Comparison of ENCODE assay signal across 25 mouse cellular contexts in the genomic region with DNA sequence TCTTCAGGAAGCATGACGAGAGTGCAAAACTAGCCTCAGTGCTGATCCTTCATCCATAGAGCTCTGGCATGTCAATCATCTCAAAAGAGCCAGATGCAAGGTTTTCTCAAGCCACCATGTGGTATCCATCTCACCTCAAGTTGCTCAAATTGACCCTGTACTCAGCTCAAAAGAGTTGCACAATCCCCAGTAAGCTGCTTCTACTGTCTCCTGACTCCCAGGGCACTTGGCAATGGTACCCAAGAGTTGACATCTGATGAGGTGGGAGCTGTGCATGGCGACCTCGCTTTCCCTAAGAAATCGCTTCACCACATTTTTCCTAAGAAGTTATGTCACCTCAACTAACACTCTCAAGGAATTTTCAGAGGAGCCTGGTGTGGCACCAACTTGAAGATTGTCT.
A peak's percentile ranks its signal among the peaks of the same experiment; 100 is the strongest.
DNase-seq lines count a peak whose midpoint lies in the region; ATAC-seq and TF ChIP-seq lines count a peak whose summit lies in the region.
"Had no signal": no experiment of that assay in that cellular context is flagged by ENCODE, and none has a peak within 500 bp of the region (broad histone marks: within the 10 kb centered on the region; RNA-seq: fewer than 3 reads in every experiment).

No protein-coding gene starts in this region.

- no peak overlapping the region for H3K27ac ChIP-seq in lung, embryonic 14.5 days (ENCODE audit: low read depth)
- no peak overlapping the region for H3K27ac ChIP-seq in lung, postnatal 0 days (ENCODE audit: low read length)
- H3K27ac ChIP-seq: embryonic facial prominence, embryonic 12.5 days; embryonic facial prominence, embryonic 15.5 days; forebrain, embryonic 12.5 days; forebrain, embryonic 15.5 days; heart, adult 2 months; heart, embryonic 10.5 days; heart, embryonic 13.5 days; hindbrain, embryonic 14.5 days had no signal

- TF ChIP-seq EP300 in lung, postnatal 0 days (IDR thresholded peaks at IDR 0.05), result 0 out of 2 replicates have a peak, but pooled peaks have one; percentile 6

- no peak overlapping the region for H3K4me2 ChIP-seq in lung, embryonic 14.5 days
- H3K4me2 ChIP-seq in lung, postnatal 0 days (replicated peaks; ENCODE audit: low read depth, low read length), result no peak overlapping the region
- H3K4me2 ChIP-seq: embryonic facial prominence, embryonic 12.5 days; embryonic facial prominence, embryonic 15.5 days; forebrain, embryonic 12.5 days; forebrain, embryonic 15.5 days; heart, embryonic 13.5 days; hindbrain, embryonic 14.5 days had no signal

- H3K9ac ChIP-seq in lung, embryonic 14.5 days, result no peak overlapping the region
- H3K9ac ChIP-seq in lung, postnatal 0 days (replicated peaks; ENCODE audit: low read depth), result no peak overlapping the region
- H3K9ac ChIP-seq: embryonic facial prominence, embryonic 12.5 days; embryonic facial prominence, embryonic 15.5 days; forebrain, embryonic 12.5 days; forebrain, embryonic 15.5 days; heart, embryonic 13.5 days; hindbrain, embryonic 14.5 days had no signal

- no peaks in the 10 kb centered on the region for H3K27me3 ChIP-seq in lung, embryonic 14.5 days (ENCODE audit: insufficient read depth, low read length)
- H3K27me3 ChIP-seq in lung, postnatal 0 days (replicated peaks; ENCODE audit: insufficient read depth, low read length), result no peaks in the 10 kb centered on the region
- H3K27me3 ChIP-seq: embryonic facial prominence, embryonic 12.5 days; embryonic facial prominence, embryonic 15.5 days; forebrain, embryonic 12.5 days; forebrain, embryonic 15.5 days; heart, embryonic 13.5 days had no signal

- WGBS in lung, embryonic 14.5 days, result 63% methylated on average over 4 of the region's 4 CpGs
- WGBS in lung, postnatal 0 days, result 69% methylated on average over 4 of the region's 4 CpGs

- H3K36me3 ChIP-seq in lung, embryonic 14.5 days (ENCODE audit: insufficient read depth), result no peaks in the 10 kb centered on the region
- H3K36me3 ChIP-seq in lung, postnatal 0 days (ENCODE audit: insufficient read depth, low read length), result no peaks in the 10 kb centered on the region
- H3K36me3 ChIP-seq: embryonic facial prominence, embryonic 12.5 days; embryonic facial prominence, embryonic 15.5 days; forebrain, embryonic 12.5 days; forebrain, embryonic 15.5 days; G1E; heart, embryonic 10.5 days; heart, embryonic 13.5 days had no signal

- TF ChIP-seq CTCF in lung, embryonic 14.5 days (IDR thresholded peaks at IDR 0.05; ENCODE audit: low read depth), result no peak
- TF ChIP-seq CTCF in lung, postnatal 0 days (IDR thresholded peaks at IDR 0.05), result no peak

- H3K4me1 ChIP-seq in lung, embryonic 14.5 days (ENCODE audit: insufficient read depth), result no peaks in the 10 kb centered on the region
- no peaks in the 10 kb centered on the region for H3K4me1 ChIP-seq in lung, postnatal 0 days (ENCODE audit: insufficient read depth, low read depth, low read length)
- H3K4me1 ChIP-seq: embryonic facial prominence, embryonic 15.5 days; forebrain, embryonic 12.5 days; heart, embryonic 10.5 days; heart, embryonic 13.5 days had no signal

- DNase-seq in lung, embryonic 14.5 days, result peak; percentile 10
- peak; percentile 60 for DNase-seq in lung, postnatal 0 days (ENCODE audit: low spot score)
- peak; percentile 30 for DNase-seq in lung, postnatal 25 days (ENCODE audit: low spot score)
- DNase-seq in left cerebral cortex, postnatal 14 days (ENCODE audit: low spot score in 2 of 2), result no peak
- no peak for DNase-seq in gastrocnemius, postnatal 36 days
- no peak for DNase-seq in spleen, postnatal 14 days (ENCODE audit: low spot score in 2 of 2)
- DNase-seq: adrenal gland, postnatal 10 days; B cell, adult 2 months; cerebellum, adult 11 months; cerebellum, adult 2 months; cerebellum, adult 9-11 months; cerebellum, postnatal 25 days; gastrocnemius, postnatal 25 days; heart, adult 2 months; heart, postnatal 14 days; heart, postnatal 4 days had no signal

- intact Hi-C loops in left cerebral cortex, postnatal 14 days (cut with DNase I), result no loop called here
- intact Hi-C loops in gastrocnemius, postnatal 36 days (cut with DNase I), result no loop called here

- no peak overlapping the region for H3K4me3 ChIP-seq in lung, embryonic 14.5 days (ENCODE audit: low read depth, low read length)
- no peak overlapping the region for H3K4me3 ChIP-seq in lung, postnatal 0 days (ENCODE audit: low read depth, low read length)
- H3K4me3 ChIP-seq: embryonic facial prominence, embryonic 12.5 days; embryonic facial prominence, embryonic 15.5 days; forebrain, embryonic 12.5 days; forebrain, embryonic 15.5 days; heart, adult 2 months; heart, embryonic 10.5 days; heart, embryonic 13.5 days had no signal

- no peaks in the 10 kb centered on the region for H3K9me3 ChIP-seq in lung, embryonic 14.5 days (ENCODE audit: low read depth, low read length)
- H3K9me3 ChIP-seq in lung, postnatal 0 days (ENCODE audit: low read length), result no peaks in the 10 kb centered on the region
- H3K9me3 ChIP-seq: embryonic facial prominence, embryonic 12.5 days; embryonic facial prominence, embryonic 15.5 days; forebrain, embryonic 12.5 days; forebrain, embryonic 15.5 days; heart, embryonic 10.5 days; heart, embryonic 13.5 days had no signal

- no peak for ATAC-seq in lung, embryonic 14.5 days (ENCODE audit: insufficient read depth)
- peak; percentile 62 for ATAC-seq in lung, postnatal 0 days
- ATAC-seq: forebrain, embryonic 15.5 days; Patski had no signal

Comparison
In these comparisons a context has a peak if more than half of its experiments do, and no peak if none do; other contexts are left out.
1. DNase-seq: peak in lung, embryonic 14.5 days (single experiment), lung, postnatal 0 days (single experiment) and lung, postnatal 25 days (single experiment); none in left cerebral cortex, postnatal 14 days (0 of 2), gastrocnemius, postnatal 36 days (0 of 2) and spleen, postnatal 14 days (0 of 2).